Mouse (Mus musculus) frontal cortex, postnatal 10 days (tissue): ENCODE data around the gene Hmgcl.
A peak's percentile ranks its signal among the peaks of the same experiment; 100 is the strongest.
"Not testable (repeated sequence)": the region's sequence is repeated elsewhere in the genome, so short reads cannot be mapped to it uniquely, and the experiment has no call there.

Experiments used
- DNase-seq, 2 experiments: peaks; one replicate each; pipeline ENCODE4 v3.0.0; 2022; ENCODE audit warnings: low spot score in 2 of 2, mixed read lengths in 1 of 2

The Hmgcl gene

DNA sequence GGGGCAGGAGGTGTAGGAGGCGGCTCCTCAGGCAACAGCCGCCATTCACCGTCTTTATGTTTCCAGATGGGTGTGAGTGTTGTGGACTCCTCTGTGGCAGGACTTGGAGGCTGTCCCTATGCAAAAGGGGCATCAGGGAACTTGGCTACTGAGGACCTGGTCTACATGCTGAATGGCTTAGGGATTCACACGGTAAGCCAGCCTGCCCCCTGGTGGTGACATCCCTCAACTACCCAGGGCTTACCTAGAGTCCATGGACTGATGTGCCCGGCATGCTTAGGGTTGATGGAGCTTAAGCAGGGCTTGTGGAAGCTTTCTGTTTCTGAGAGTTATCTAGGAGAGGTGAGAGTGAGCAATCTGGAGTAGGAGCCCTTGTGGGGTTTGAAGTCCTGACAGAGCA lies 14.5 kb downstream of the Hmgcl start:
- peak in 1 of 2 experiments; percentile 64 for DNase-seq

DNA sequence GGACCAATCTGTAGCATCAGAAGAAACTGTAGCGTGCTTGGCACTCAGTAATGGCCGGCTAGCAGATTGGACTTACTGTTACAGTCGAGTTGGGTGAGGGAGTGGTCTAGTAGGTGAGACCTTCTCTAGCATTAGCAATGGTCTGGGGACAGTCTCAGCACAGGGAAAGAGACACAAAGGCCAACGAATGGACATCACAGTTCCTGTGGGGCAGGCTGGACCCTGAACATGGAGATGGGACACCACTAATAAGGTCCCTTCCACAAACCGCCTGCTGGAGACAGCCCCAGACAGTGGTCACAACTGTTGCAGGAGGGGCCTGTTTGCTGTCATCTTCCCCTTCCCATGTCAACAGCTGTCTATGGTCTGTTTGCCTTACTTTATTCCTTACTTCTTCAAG lies 15.5 kb downstream of the Hmgcl start:
- no peak for DNase-seq

DNA sequence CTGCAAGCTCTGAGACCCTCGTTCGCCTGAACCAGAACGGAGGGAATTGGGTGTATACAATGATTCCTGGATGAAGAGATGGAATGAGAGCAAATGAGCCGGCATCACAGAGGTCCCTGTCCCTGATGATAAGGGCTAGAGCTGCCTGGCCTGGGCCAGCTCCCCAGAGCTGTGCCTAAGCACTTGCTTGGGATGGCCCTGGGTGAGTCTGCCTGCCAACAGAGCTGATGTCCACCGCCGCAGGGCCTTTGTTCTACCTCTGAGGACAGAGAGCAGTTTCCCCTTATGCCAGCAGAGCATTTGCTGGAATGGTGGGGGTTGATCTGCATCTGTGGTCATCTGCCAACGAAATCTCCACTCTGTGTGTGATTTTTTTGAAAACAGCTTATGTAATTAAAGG lies 15.9 kb downstream of the Hmgcl start:
- no peak for DNase-seq

DNA sequence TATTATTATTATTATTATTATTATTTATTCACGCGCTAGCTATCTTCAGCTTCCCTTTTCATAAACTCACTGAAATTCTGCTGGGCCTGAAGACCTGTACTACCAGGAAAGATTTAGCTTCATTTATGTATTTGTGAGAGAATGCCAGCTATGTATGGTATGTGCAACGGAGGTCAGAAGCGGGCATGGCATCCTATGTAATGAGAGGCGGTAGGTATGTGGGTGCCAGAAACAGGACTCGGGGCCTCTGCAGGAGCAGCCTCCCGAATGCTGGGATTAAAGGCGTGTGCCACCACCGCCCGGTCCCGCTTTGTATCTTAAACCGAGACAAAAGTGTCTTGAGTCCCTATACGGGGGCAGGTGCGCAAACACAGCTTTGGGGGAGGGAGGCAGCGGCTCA lies 16.7 kb downstream of the Hmgcl start:
- DNase-seq = no peak

DNA sequence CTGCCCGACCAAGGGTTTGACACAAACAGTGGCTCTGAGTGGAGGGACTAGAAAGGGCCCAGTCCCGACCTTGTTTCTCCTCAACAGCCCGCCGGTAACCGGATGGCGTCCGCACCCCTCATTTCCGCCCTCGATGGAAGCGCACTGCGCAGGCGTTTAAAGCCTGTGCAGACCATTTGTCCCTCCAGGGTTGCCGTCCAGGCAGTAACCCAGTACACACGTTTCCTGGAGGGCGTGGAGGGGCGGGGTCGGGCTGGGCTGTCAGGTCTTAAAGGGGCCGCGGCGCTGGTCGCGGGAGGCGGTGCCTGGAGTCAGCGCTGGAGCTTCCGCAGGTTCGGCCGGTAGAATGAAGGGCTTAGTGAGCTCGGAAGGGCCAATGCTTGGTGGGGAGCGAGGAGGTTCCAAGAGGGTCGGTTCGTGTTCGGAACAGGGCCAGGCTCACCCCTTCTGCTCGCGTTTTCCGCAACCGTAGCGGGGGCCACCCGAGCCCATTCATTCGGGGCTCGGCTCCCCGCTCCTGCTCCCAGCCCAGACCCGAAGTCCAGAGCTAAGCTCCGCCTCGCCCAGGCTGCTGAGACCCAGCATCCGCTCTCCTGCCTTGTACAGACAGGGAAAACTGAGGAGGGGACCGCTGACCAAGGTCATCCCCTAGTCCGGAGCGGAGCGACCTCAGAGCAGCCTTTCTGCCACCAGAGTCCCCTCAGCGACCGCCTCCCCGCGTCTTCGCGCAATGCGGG lies 17.4 kb downstream of the Hmgcl start, which contains the start of gene Gale:
Gene Gale (plus strand): TSS at position 271 of the 737 bp plus-strand sequence.
- DNase-seq = peak; percentile 89 to 92

DNA sequence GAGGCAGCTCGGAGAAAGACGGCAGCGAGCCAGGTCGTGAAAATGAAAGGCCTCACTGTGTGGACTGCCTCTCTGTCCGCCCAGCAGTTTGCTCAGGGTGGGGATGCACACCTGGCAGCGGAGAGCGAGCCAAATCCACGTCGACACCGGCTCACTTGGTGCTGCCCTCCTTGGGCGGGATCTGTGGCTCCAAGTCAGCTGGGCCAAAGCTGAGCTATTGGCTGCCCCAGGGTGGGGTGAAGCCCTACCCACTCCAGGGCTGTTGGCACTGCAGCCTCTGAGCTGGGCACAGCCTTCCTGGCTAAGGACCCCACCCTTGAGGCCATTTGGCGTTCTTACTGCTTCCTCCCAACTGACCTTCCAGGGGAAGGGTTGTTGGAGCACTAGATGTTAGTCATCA lies 18.2 kb downstream of the Hmgcl start:
- peak in 1 of 2 experiments; percentile 63 for DNase-seq

DNA sequence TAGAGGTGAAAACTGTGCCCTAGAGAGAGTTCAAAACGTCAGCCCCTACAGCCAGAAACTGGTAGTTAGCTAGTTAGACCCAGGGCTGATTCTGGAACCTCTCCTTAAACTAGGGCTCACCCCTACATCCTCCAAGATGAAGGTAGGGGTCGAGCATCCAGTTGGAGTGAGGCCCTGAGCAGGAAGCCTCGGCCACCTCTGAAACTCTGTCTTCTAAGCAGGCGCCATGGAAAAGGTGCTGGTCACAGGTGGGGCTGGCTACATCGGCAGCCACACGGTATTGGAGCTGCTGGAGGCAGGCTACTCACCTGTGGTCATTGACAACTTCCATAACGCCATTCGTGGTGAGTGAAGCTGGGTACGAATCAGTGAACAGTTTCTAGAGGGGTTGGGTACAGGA lies 18.9 kb downstream of the Hmgcl start:
- no peak for DNase-seq

DNA sequence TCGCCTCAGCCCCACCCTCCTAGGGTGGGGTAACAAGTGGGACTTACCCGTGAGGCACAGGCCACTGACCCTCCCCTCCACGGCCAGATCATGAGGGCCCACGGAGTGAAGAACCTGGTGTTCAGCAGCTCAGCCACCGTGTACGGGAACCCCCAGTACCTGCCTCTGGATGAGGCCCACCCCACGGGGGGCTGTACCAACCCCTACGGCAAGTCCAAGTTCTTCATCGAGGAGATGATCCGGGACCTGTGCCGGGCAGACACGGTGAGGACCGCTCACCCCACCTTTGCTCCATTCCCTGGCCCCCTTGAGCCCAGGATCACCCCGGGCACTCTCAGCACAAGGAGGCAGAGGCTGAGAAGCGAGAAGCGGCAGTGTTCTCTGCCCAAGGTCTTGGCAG lies 20.0 kb downstream of the Hmgcl start:
- DNase-seq = no peak

DNA sequence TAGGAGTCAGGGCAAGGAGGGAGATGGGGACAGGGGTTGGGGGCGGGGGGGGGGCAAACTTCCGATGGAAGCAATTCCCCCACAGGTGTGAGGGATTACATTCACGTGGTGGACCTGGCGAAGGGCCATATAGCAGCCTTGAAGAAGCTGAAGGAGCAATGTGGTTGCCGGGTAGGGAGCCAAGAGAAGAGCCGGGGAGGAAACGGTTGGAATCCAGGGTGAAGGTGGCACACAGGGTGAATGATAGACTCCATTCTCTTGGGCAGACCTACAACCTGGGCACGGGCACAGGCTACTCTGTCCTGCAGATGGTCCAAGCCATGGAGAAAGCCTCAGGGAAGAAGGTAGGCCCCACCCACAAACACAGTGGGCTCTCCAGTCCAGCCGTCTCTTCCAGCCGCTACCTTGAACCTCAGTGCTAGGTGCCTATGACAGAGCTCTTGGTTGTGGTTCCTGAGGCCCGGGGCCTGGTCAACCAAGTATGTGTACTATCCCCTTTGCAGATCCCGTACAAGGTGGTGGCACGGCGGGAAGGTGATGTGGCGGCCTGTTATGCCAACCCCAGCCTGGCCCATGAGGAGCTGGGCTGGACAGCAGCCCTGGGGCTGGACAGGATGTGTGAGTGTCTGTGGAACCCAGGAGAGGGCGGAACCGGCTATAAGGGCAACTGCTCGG lies 21.0 kb downstream of the Hmgcl start:
- no peak for DNase-seq

DNA sequence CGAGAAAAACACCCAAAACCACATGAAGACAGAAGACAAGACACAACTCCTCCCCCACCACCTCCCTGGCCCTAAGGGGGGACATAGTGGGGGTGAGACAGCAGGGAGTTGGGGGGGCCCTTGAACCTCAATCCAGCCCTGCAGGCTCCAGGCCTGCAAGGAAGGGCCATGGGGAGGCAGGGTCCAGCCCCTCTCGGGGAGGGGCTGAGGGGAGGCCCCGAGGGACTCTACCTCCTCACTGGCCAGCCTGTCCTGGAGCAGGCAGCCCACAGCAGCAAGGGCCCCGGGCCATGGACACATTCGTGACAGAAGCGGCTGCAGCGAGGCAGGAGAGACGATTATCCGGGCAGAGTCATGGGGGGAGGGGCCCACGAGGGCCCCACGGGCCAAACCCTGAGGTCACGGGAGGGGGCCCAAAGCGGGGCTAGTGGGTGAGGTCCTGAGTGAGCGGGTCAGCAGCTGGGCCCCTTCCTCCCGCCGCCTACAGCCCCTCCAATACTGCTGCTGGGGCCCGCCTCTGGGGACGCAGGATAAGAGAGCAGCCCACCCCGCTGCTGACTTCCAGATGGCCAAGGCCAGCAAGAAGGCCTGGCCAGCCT lies 22.1 kb downstream of the Hmgcl start:
- DNase-seq = no peak

DNA sequence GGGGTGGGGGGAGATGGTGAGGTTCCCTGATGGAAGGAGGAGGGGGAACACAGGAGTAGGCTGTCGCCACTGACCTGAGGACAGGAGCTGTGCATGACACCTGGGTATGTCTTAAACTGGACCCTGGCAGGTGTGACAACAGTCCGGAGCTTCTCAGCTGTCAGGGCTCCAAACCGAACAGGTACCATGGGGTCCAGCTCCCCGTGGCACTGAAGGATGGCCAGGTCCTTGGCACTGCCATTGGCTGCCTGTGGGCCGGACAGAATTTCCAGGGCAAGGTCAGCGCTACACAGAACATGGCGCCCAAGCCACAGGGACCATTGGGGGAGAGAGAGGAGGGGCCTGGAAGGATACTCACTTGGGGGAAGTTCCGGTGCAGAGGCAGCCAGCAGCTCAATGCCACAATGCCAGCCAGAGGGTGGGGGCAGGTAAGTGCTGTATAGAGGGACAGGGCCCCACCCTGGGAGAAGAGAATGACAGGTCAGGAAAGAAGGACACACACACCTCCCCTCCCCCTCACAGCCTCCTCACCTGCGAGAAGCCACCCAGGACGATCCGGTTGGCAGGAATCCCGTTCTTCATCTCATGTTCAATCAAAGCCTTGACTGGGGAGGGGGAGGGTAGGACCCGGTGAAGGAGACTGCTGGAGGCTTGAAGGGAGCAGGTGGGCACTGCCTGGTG lies 23.0 kb downstream of the Hmgcl start:
- DNase-seq = no peak

DNA sequence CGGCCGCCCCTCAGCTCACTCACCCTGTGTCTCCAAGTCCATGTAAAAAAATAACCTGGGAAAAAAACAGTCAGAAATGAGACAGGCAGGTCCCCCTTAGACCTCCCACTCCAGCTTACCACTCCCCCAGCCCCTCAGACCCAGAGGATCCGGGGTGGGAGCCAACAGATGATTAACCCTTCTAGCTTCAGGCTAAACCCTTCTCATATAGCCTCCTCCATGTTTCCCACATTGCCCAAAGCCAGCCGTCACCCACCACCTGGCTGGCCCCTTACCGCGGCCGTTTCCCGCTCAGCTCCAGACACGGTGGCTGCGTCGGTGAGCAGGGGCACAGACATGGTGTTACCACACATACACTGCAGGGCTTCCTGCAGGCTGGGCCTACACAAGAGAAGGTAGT lies 24.3 kb downstream of the Hmgcl start:
- DNase-seq = no peak

DNA sequence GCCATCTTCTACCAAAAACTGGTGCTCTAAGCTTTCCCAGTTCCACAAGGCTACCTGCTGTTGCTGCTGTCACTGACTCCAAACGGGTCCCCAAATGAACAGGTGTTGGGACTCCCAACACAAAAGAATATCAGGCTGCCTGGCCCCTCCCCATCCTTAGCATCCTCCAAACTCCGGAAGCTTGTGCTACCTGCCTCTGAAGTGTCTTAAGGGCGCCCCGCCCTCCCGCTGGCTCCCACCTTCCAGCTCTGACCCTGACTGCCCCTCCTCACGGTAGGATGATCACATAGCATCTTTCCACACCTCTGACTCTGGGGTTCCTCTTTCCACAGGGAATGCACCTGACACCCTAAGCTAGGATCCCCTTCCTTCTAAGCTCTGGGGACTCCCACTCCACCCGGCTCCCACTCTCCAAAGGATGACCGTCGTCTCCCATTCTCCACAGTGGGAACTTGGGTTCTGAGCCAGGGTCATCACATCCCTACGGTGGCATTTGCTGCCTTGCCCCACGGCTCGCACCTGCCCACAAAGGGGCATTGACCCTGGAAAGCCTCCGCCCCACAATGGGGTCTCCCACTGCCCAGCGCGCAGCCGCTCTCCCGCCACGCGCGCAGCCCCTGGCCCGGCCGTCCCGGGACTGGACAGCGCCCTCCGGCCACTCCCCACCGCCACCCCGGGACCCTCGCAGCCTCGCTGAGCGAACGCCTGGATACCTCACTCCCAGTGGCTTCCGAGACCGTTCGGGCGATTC lies 25.7 kb downstream of the Hmgcl start:
- no peak for DNase-seq

DNA sequence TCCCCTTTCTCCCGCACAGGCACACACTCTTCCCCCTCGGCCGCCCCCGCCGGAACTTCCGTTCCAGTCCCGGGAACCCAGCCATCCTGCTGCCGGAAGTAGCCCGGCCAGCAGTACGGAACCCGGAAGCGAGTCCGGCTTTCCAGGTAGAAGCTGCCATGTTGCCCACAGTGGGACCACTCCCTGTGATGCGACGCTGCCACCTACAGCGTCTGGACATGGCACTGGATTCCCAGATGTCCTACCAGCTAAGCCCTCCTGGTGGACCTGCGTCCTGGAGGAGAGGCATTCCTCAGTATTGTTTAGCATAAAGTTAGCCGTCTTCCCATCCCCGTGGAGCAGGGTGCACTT lies 26.3 kb downstream of the Hmgcl start, which contains the start of gene Lypla2:
Gene Lypla2 (minus strand): TSS at position 71 of the 351 bp plus-strand sequence.
- DNase-seq = peak; percentile 81 to 85

DNA sequence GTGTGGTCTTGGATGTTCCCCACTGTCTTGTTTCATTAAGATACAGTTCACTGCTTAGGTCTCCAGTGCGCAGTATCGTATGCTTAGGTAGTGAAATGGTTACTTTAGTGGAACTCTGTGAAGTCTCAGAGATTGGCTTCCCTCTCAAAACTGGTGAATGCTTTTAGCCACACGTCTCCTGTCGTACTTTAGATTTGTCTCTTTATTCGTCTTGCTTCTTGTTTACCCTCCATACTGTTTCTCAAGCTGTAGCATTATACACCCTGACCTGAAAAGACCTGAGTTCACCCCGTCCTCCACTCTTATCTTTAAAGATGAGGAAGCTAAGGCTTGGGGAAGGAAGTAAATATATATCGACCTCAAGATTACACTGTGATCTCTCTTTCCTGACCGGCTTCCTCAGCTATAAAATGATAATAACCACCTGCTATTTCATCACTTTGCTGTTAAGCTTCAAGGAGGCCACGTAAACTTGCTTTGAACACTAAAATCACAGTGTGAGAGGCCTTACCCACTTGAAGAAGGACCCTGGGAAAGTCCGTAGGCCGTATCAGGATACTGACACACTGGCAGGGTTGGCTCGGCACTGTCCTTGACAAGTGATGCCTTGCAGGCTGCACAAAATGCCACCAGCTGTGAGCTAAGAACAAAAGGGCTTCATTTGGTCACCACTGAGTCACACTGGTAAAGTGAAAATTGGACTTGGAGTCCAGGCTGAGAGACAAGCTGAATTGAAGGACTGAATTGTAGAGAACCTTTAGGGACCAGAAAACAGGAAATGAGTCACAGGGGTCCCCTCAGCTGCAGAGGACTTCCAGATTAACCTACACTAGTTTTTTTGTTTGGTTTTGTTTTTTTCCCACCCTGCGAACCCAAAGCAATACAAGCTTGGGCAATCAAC lies 26.9 kb downstream of the Hmgcl start:
- no peak for DNase-seq

DNA sequence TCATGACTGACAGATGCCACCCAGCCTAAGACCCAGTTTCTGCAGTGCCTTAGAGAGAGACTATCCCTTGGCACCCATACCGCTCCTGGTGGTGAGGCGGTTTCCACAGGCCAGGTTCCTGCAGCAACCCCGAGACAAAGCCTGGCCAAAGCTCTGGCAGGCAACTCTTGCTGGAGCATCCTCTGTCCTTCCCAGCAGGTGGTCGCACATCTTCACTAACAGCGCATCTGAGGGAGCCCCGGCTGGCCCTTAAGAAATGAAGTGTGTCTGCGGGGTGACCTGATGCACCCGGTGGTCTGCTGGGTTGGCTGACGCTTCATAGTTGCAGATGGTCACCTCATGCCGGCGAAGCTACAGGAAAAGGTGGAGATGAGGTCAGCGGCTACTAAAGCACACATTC lies 29.9 kb downstream of the Hmgcl start:
- no peak for DNase-seq

DNA sequence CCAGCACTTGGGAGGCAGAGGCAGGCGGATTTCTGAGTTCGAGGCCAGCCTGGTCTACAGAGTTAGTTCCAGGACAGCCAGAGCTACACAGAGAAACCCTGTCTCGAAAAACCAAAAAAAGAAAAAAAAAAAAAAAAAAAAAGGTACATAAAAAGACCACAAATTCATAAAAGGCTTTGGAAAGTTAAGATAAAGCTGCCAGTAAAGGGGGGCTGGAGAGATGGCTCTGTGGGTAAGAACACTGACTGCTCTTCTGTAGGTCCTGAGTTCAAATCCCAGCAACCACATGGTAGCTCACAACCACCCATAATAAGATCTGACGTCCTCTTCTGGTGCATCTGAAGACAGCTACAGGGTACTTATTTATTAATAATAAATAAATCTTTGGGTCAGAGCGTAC lies 34.0 kb downstream of the Hmgcl start:
- DNase-seq = not testable (repeated sequence)

DNA sequence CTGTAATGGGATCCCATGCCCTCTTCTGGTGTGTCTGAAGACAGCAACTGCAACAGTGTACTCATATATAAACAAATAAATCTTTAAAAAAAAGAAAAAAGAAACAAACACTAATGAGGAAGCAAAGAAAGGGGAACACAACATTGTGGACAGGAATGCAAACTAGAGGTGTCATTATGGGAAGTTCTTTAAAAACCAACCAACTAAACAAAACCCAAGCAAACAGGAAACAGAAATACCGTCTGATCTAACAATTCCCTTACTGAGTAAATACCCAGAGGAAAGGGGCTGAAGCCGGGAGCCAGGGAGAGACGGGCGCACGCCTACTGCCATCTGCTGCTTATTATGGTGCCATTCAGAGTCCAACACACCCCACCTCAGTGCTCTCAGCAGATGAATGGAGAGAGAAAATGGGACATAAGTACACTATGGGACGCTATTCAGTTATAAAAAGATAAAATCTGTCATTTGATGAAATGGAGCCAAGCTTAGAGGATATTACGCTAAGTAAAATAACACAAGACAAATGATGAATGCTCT lies 35.3 kb downstream of the Hmgcl start:
- DNase-seq = no peak

DNA sequence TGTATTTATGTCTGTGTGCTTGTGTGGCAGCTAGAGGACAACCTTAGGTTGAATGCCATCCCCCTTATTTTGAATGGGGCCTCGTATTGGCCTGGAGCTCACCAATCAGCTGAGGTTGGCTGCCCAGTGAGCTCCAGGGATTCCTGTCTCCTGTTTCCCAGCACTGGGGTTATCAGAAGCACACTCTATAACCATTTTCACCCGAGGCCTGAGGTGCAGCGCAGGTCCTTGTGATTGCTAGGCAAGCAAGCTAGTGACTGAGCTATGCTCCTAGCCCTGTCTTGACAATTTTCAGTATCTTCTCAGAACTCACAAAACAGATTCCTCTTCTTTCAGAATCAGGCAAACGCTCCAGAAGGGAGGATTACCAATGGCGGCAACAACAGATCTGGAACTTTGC lies 38.3 kb downstream of the Hmgcl start:
- no peak for DNase-seq

DNA sequence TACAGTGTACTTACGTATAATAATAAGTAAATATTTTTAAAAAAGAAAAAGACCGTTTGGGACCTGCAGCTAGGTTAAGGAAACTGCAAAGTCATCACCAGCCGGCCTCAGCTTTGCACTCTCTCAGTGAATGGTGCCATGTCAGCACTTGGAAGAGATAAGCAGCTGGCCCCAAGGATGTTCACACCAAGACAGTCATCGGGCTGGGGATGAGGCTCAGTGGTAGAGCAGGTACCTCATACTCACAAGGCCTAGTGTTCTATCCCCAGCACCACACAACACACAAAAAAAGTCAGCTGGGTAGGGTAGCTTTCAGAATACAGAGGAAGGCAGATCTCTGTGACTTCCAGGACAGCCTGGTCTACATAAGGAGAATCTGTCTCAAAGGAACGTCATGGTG lies 38.9 kb downstream of the Hmgcl start:
- DNase-seq = no peak
